Mouse (Mus musculus) cerebral cortex, adult 2 months (tissue): ENCODE measurements around the gene Sik3.

ENCODE experiments used
- WGBS: fragments of 180-500 bp; shearing (Covaris S2); methylation state at CpG from one replicate; pipeline ENCODE4 v1.1.7; 2018; 5-methylcytosine and 5-hydroxymethylcytosine counted together

Sik3 gene

GRCm38 (mm10) chr9:46016417-46016816, 3.8 kb downstream of the Sik3 start:
- 69% methylated on average over 4 of the region's 4 CpGs for WGBS

GRCm38 (mm10) chr9:46018316-46018715, 5.7 kb downstream of the Sik3 start:
- WGBS, result 51% methylated on average over 6 of the region's 6 CpGs

GRCm38 (mm10) chr9:46019975-46020374, 7.4 kb downstream of the Sik3 start:
- 85% methylated on average over 6 of the region's 6 CpGs for WGBS

GRCm38 (mm10) chr9:46023591-46023990, 11.0 kb downstream of the Sik3 start:
- 74% methylated on average over 11 of the region's 11 CpGs for WGBS

GRCm38 (mm10) chr9:46026058-46026849, 13.6 kb downstream of the Sik3 start:
- WGBS, result 27% methylated on average over 9 of the region's 9 CpGs

GRCm38 (mm10) chr9:46027994-46028393, 15.4 kb downstream of the Sik3 start:
- WGBS, result 13% methylated on average over 8 of the region's 8 CpGs

- 78% methylated on average over 6 of the region's 6 CpGs for WGBS
These were observed 16.9 kb downstream of the Sik3 start for GRCm38 (mm10) chr9:46029534-46029933.

- WGBS, result 75% methylated on average over 5 of the region's 5 CpGs
These were observed 17.6 kb downstream of the Sik3 start for GRCm38 (mm10) chr9:46030184-46030583.

- 91% methylated on average over 6 of the region's 6 CpGs for WGBS
These were observed 18.3 kb downstream of the Sik3 start for GRCm38 (mm10) chr9:46030968-46031367.

GRCm38 (mm10) chr9:46032190-46032589, 19.6 kb downstream of the Sik3 start:
- 38% methylated on average over 6 of the region's 6 CpGs for WGBS

- 59% methylated on average over 1 of the region's 1 CpGs for WGBS
These were observed 20.4 kb downstream of the Sik3 start for GRCm38 (mm10) chr9:46033058-46033457.

GRCm38 (mm10) chr9:46033862-46034261, 21.2 kb downstream of the Sik3 start:
- WGBS, result 59% methylated on average over 3 of the region's 3 CpGs

- 50% methylated on average over 9 of the region's 9 CpGs for WGBS
These were observed 22.8 kb downstream of the Sik3 start for GRCm38 (mm10) chr9:46035290-46035871.

- WGBS, result 94% methylated on average over 8 of the region's 8 CpGs
These were observed 24.3 kb downstream of the Sik3 start for GRCm38 (mm10) chr9:46036881-46037280.

- WGBS, result 79% methylated on average over 13 of the region's 13 CpGs
These were observed 26.2 kb downstream of the Sik3 start for GRCm38 (mm10) chr9:46038786-46039185.

GRCm38 (mm10) chr9:46041186-46041585, 28.6 kb downstream of the Sik3 start:
- 82% methylated on average over 2 of the region's 2 CpGs for WGBS

GRCm38 (mm10) chr9:46042387-46042786, 29.8 kb downstream of the Sik3 start:
- 47% methylated on average over 3 of the region's 3 CpGs for WGBS

GRCm38 (mm10) chr9:46043626-46044025, 31.0 kb downstream of the Sik3 start:
- WGBS, result 90% methylated on average over 8 of the region's 8 CpGs

GRCm38 (mm10) chr9:46046724-46047517, 34.3 kb downstream of the Sik3 start:
- 80% methylated on average over 11 of the region's 11 CpGs for WGBS

- 80% methylated on average over 7 of the region's 7 CpGs for WGBS
These were observed 36.9 kb downstream of the Sik3 start for GRCm38 (mm10) chr9:46049525-46049924.

GRCm38 (mm10) chr9:46050203-46050602, 37.6 kb downstream of the Sik3 start:
- WGBS, result 85% methylated on average over 8 of the region's 8 CpGs

- WGBS, result 62% methylated on average over 9 of the region's 9 CpGs
These were observed 40.5 kb downstream of the Sik3 start for GRCm38 (mm10) chr9:46053014-46053666.
